Mouse (Mus musculus) limb, embryonic 11.5 days (tissue): ENCODE data around the gene Tcte2. TPM values are rescaled to one million over a fixed set of nuclear protein-coding genes. Genes with fewer than 3 reads are reported as not detected.

ENCODE experiments used
- ATAC-seq: fragments of 200-750 bp; cut with Nextera tagmentation; 2 replicates; pipeline ENCODE4 v1.8.0; 2017; ENCODE audit warnings: low read depth; ENCODE audit not compliant: insufficient number of reproducible peaks, low FRiP score, low TSS enrichment
- DNase-seq: peaks from one replicate; pipeline ENCODE4 v3.0.0-alpha.2; 2015; ENCODE audit warnings: low spot score
- H3K27ac ChIP-seq: fragments of 300-500 bp; sonication (generic); replicated peaks from 2 replicates; pipeline ENCODE4 v1.5.1; 2014; ENCODE audit warnings: low read depth, mild to moderate bottlenecking, low read length
- H3K27me3 ChIP-seq: fragments of 300-500 bp; sonication (generic); 2 replicates; pipeline ENCODE4 v1.6.1; 2014; ENCODE audit warnings: mild to moderate bottlenecking, low read length, mixed read lengths; ENCODE audit not compliant: control insufficient read depth, insufficient read depth
- H3K36me3 ChIP-seq: fragments of 300-500 bp; sonication (generic); 2 replicates; pipeline ENCODE4 v1.6.1; 2014; ENCODE audit warnings: mild to moderate bottlenecking, low read length, moderate library complexity, mixed read lengths; ENCODE audit not compliant: control insufficient read depth, insufficient read depth
- H3K4me1 ChIP-seq: fragments of 300-500 bp; sonication (generic); 2 replicates; pipeline ENCODE4 v1.6.1; 2014; ENCODE audit warnings: low read length, mixed read lengths; ENCODE audit not compliant: control insufficient read depth, insufficient read depth
- H3K4me2 ChIP-seq: fragments of 300-500 bp; sonication (generic); 2 replicates; pipeline ENCODE4 v1.6.1; 2014; ENCODE audit warnings: low read depth, mild to moderate bottlenecking, moderate library complexity; ENCODE audit not compliant: severe bottlenecking
- H3K4me3 ChIP-seq: fragments of 300-500 bp; sonication (generic); 2 replicates; pipeline ENCODE4 v1.5.1; 2014; ENCODE audit warnings: low read depth, low read length
- H3K9ac ChIP-seq: fragments of 300-500 bp; sonication (generic); 2 replicates; pipeline ENCODE4 v1.6.1; 2014; ENCODE audit warnings: mild to moderate bottlenecking, low read length
- H3K9me3 ChIP-seq: fragments of 300-500 bp; sonication (generic); 2 replicates; pipeline ENCODE4 v1.6.1; 2016; ENCODE audit warnings: low read length; ENCODE audit not compliant: control insufficient read depth
- WGBS: fragments of 180-500 bp; shearing (Covaris S2); extraction: QIAGEN DNeasy Blood & Tissue Kit; methylation state at CpG from one replicate; pipeline ENCODE4 v1.1.7; 2014; 5-methylcytosine and 5-hydroxymethylcytosine counted together
- polyA plus RNA-seq: library from polyadenylated mRNA; unstranded; fragments of >200 nt; fragmentation: Nextera tagmentation; extraction: Ambion mirVana; gene quantifications from 2 replicates; pipeline ENCODE4 v1.2.1, GENCODE M21; 2014

Gene Tcte2
- polyA plus RNA-seq, 1 experiment from 2014 or later = 4.5 TPM

DNA sequence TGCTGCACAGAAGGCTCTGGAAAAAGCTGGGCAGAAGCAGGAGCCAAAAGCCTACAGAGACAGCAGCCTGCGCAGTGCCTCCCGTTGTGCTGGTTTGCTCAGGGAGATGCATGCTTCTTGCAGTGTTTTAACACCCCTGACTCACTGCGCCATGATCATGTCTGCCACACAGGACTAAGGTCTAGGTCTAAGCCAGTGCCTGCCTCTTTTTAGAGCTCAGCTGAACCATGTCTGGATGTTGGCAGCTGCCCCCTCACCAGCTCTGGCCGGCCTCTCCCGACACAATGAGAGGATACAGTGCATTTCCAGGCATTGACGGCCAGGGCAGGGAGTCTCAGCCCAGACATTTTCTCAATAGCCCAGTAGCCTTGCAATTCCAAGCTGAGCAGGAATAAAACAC is 24.3 kb downstream of the Tcte2 start:
- no peak overlapping the region for H3K4me2 ChIP-seq
- H3K36me3 ChIP-seq = no peaks in the 10 kb centered on the region
- H3K4me1 ChIP-seq = peaks cover 10% of the 10 kb centered on the region; the same call in 1 of the 2 replicates
- DNase-seq (no peak), ATAC-seq (no peak)
- 83% methylated on average over 6 of the region's 6 CpGs for WGBS
- H3K4me3 ChIP-seq = no peak overlapping the region
- H3K27me3 ChIP-seq = no peaks in the 10 kb centered on the region
- H3K9me3 ChIP-seq = no peaks in the 10 kb centered on the region
- H3K9ac ChIP-seq = no peak overlapping the region
- H3K27ac ChIP-seq = no peak overlapping the region

DNA sequence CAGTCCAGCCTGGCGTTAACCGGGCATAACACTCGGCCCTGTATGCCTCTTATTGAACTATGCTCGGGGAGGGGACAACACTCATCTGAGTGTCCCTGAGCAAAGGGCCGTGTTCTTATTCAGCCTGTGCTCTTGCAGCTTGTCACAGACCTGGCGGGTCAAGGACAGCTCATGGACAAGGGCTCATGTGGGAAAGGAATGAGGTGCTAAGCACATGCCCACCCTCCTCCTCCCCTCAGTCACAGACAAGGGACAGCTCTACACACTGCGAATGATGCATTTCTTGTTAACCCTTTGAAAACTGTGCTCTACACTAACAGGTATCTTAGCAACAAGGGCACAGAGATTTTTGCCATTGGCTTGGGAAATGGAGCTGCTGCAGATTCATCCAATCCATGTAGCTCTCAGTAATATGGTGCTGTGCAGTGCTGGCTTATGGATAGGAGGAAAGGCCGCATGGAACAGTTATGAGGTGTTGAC is 25.8 kb downstream of the Tcte2 start:
- ATAC-seq (no peak), DNase-seq (no peak)
- Histone ChIP-seq H3K4me1 (peaks cover 8% of the 10 kb centered on the region; the same call in 1 of the 2 replicates), H3K9me3 (no peaks in the 10 kb centered on the region), H3K4me2 (no peak overlapping the region), H3K9ac (no peak overlapping the region), H3K4me3 (no peak overlapping the region), H3K27me3 (no peaks in the 10 kb centered on the region), H3K27ac (no peak overlapping the region), H3K36me3 (no peaks in the 10 kb centered on the region)
- WGBS = 78% methylated on average over 8 of the region's 8 CpGs

DNA sequence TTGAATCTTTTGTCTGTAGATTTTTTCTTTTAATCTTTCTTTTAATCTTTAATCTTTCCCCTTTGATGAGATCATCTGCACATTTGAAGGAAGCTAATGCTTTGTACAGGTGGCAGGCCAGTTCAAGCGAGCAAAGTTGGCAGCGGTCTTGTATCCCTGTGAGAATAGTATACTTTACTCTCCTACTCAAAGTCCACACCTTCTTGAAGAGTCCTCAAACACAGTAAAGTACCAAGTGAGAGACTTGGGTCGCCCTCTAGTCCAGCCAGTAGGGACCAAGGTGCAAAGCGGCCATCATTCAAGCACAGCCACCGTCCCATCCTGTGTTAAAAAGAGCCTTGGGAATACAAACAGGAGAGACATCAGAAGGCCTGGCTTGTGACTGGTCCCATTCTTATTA is 26.6 kb downstream of the Tcte2 start:
- Histone ChIP-seq H3K4me2 (no peak overlapping the region), H3K36me3 (no peaks in the 10 kb centered on the region), H3K9ac (no peak overlapping the region), H3K9me3 (no peaks in the 10 kb centered on the region), H3K27ac (no peak overlapping the region), H3K4me3 (no peak overlapping the region), H3K4me1 (peaks cover 4% of the 10 kb centered on the region; the same call in 1 of the 2 replicates), H3K27me3 (no peaks in the 10 kb centered on the region)
- no peak for ATAC-seq
- WGBS = 90% methylated on average over 5 of the region's 5 CpGs
- no peak for DNase-seq

DNA sequence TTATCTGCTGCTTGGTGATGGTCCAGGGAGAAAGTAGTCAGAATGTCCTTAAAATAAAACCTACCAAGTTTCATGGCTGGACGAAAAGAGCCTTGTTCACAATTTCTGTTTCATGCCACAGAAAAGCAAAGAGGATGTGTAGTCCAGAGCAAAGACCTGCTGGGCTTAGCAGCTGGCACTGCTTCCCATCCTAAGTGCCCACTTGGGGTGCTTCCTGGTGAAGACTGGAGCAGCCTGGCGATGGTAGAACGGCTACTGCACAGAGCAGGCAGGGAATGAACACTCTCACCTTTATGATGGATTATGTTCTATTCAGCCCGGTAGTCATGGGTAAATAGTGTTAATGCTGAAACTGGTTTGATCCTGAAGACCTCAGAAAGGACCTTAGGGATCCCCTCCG is 27.7 kb downstream of the Tcte2 start:
- DNase-seq (no peak), ATAC-seq (no peak)
- Histone ChIP-seq H3K4me2 (no peak overlapping the region), H3K4me1 (peaks cover 4% of the 10 kb centered on the region; the same call in 1 of the 2 replicates), H3K4me3 (no peak overlapping the region), H3K9ac (no peak overlapping the region), H3K27ac (no peak overlapping the region), H3K9me3 (no peaks in the 10 kb centered on the region), H3K27me3 (no peaks in the 10 kb centered on the region), H3K36me3 (no peaks in the 10 kb centered on the region)
- WGBS = 95% methylated on average over 5 of the region's 5 CpGs

DNA sequence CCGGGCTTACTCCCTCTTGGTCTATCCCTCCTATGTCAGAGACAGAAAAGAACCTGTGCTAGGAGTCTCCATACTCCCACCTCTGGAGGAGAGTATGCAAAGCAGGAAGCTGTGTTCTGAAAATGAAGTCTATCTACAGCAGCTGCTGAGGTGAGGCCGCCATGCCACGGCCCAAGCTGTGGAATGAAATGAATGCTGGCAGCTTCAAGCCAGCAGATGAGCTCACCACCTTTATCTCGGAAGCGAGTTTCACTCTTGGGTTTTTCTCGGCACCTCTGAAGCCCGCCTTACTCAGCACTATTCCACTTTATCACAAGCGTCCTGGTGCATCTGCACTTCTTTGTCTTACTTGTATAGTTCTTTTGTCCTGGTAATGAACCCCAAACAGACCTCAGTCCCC is 28.9 kb downstream of the Tcte2 start:
- no peak for DNase-seq
- 52% methylated on average over 8 of the region's 8 CpGs for WGBS
- Histone ChIP-seq H3K27ac (no peak overlapping the region), H3K27me3 (no peaks in the 10 kb centered on the region), H3K4me3 (no peak overlapping the region), H3K36me3 (no peaks in the 10 kb centered on the region), H3K4me1 (peaks cover 4% of the 10 kb centered on the region; the same call in 1 of the 2 replicates), H3K9me3 (no peaks in the 10 kb centered on the region), H3K4me2 (no peak overlapping the region), H3K9ac (no peak overlapping the region)
- no peak for ATAC-seq

DNA sequence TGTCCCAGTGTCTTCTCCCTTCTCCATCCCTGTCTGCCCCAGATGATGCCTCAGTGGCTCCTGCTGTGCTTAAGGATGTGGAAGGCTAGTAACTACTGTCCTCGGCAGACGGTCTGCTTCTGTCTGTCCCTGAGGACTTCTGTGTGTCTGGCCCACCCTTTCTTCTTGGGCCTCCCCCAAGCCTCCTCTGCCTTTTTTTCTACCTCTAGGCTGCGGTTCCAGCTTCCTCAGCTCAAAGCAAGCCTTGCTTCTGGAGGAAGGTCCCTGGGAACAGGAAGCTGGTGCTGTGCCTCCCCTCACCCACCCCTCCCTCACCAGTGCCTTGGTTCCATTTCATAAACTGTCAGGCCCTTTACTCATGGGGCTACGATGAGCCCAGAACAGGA is 29.9 kb downstream of the Tcte2 start:
- peaks cover 4% of the 10 kb centered on the region; the same call in 1 of the 2 replicates for H3K4me1 ChIP-seq
- H3K27me3 ChIP-seq = no peaks in the 10 kb centered on the region
- H3K27ac ChIP-seq = no peak overlapping the region
- 59% methylated on average over 4 of the region's 4 CpGs for WGBS
- no peak overlapping the region for H3K4me2 ChIP-seq
- DNase-seq (no peak), ATAC-seq (0 out of 2 replicates have a peak, but pooled peaks have one; percentile 26)
- H3K4me3 ChIP-seq = no peak overlapping the region
- no peak overlapping the region for H3K9ac ChIP-seq
- H3K9me3 ChIP-seq = no peaks in the 10 kb centered on the region
- no peaks in the 10 kb centered on the region for H3K36me3 ChIP-seq

DNA sequence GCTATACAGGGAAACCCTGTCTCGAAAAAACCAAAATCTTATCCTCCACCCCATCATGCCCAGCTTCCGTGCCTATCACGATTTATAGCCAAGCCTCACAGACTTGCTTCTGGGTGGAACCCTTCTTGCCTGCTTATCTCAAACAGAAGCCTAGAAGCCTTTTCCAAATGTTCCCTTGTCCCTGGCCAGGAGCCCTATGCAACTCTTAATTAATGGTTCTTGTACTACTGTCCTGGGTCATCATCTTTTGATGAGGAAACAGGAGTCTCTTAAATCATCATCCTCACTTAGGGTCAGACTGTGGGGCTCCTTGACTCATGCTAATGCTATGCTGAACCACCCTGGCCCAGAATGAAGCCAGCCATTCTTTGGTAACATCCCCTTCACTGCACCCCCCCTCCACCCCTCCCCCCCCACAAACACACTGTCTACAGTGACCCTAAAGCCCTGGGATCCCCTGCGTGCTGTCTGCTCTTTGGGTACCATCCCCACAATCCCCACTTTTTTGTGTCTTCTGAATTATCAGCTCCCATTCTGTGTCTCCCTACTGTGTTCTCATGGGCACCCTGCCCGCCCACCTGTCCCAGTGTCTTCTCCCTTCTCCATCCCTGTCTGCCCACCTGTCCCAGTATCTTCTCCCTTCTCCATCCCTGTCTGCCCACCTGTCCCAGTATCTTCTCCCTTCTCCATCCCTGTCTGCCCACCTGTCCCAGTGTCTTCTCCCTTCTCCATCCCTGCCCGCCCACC is 30.5 kb downstream of the Tcte2 start:
- no peak for DNase-seq
- 89% methylated on average over 6 of the region's 6 CpGs for WGBS

DNA sequence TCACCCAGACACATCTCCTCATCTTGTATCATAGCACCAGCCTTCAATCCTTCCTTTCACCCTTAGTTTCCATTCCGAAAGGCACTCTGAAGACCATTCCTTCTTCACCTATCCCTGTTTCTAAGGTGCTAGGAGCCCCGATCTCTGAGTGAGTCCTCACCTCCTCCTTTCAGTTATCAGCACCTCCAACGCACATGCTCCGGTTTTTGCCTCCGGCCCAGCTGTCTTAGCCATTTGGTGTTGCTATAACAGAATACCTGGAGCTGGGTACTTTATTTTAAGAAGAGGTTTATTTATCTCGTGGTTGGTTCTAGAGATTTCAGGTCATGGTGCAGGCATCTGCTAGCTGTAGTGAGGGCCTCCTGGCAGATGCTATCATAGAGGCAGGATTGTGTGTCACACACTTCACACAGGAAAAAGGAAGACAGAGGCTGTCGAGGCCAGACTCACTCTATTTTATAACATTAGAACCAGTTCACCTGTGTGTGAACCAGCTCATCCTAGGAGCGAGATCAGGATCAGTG is 34.7 kb downstream of the Tcte2 start:
- Histone ChIP-seq H3K9me3 (no peaks in the 10 kb centered on the region), H3K27me3 (no peaks in the 10 kb centered on the region), H3K9ac (no peak overlapping the region), H3K27ac (no peak overlapping the region), H3K4me2 (no peak overlapping the region), H3K4me1 (peaks cover 4% of the 10 kb centered on the region; the same call in 1 of the 2 replicates), H3K4me3 (no peak overlapping the region), H3K36me3 (no peaks in the 10 kb centered on the region)
- ATAC-seq = no peak
- DNase-seq = no peak
- WGBS = 90% methylated on average over 8 of the region's 8 CpGs

More for the DNA sequence above, 30.5 kb downstream of the Tcte2 start:
- no peak overlapping the region for H3K9ac ChIP-seq
- H3K36me3 ChIP-seq = no peaks in the 10 kb centered on the region
- H3K9me3 ChIP-seq = no peaks in the 10 kb centered on the region
- H3K27me3 ChIP-seq = no peaks in the 10 kb centered on the region
- no peak overlapping the region for H3K27ac ChIP-seq
- H3K4me3 ChIP-seq = no peak overlapping the region
- peaks cover 4% of the 10 kb centered on the region; the same call in 1 of the 2 replicates for H3K4me1 ChIP-seq
- no peak for ATAC-seq
- H3K4me2 ChIP-seq = no peak overlapping the region
